Mouse (Mus musculus): ENCODE results near the gene Wfdc11.

DNA sequence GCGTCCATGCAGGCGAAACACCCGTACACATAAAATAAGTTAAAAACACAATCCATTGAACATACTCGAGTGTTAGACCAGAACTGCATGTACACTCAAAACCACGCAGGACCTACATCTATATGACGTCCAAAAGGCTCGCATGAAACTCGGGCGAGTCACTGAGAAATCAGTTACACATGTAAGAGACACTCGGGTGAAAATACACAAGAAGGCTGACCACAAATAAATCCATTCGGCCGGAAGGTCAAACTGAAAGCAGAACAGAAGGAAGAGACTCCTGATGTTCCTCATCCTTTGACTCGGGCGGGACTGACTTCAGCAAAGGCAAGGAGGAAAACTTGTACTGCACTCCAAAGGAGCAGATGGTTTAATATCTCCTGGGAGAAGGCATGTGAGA is 32.1 kb upstream of the Wfdc11 start:
- no peak for TF ChIP-seq CTCF (IDR thresholded peaks at IDR 0.05; ENCODE audit: low read depth)
- no peak for TF ChIP-seq EP300 (optimal IDR thresholded peaks at IDR 0.05)
